Mouse (Mus musculus) cerebellum, adult 8-10 months (tissue): ENCODE data around the gene Nol4l.
A peak's percentile ranks its signal among the peaks of the same experiment; 100 is the strongest.
"Not testable (repeated sequence)": the region's sequence is repeated elsewhere in the genome, so short reads cannot be mapped to it uniquely, and the experiment has no call there.

ENCODE experiments used
- DNase-seq: peaks from one replicate; pipeline ENCODE4 v3.0.0; 2022

The Nol4l gene

DNA sequence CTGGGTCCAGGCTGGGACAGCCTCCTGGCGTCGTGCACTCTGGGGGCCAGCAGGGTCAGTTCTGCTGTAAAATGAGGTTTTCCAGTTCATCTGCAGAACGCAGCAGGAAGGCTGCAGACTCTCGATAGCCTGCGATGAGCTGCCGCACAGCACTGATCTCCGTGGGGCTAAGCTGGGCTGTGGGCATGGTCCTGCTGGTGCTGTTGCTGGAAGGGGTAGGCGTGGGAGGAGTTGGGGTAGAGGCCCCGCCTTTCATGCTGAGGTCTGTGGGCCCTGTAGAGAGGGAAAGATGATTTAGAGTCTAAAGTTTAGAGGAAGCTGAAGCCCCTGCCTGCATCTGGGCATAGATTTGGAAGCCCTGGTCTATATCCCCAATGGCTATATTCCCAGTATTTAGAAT is 118.2 kb downstream of the Nol4l start:
- no peak for DNase-seq

DNA sequence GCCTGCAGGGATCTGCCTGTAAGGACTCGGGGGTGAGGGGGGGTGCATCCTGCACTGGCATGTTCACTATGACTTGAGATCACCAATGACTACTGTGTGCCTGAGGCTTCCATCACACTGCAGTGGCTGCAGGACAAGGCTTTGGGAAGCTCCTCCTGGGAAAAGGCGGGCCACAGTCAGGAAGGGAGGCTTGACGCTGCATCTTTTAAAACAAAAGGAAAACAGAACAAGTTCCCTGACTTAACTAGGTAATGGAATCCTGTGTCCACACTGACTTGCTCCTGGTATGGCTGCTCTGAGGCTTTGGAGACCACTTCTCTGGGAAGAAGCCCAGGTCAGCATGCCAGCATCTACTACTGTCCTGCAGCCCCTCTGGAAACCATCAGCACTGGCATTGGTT is 120.8 kb downstream of the Nol4l start:
- no peak for DNase-seq

DNA sequence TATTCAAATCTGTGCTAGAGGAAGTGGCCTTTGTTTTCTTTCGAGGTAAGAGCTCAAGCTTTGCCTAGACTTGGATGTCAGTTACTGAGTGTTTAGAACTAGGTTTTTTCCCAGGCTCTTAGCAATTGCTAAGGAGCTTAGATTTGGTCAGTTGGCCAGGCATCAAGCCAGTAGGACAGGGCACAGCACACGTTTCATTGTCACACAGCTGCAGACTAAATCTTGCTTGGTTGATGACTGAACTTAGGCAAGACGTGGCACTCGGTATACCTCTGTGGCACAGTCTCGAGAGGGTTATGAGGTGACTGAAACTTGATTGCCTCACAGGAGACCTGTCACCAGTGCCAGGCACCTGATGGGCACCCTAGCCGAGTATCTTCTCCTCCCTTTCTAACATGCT is 122.9 kb downstream of the Nol4l start:
- no peak for DNase-seq

DNA sequence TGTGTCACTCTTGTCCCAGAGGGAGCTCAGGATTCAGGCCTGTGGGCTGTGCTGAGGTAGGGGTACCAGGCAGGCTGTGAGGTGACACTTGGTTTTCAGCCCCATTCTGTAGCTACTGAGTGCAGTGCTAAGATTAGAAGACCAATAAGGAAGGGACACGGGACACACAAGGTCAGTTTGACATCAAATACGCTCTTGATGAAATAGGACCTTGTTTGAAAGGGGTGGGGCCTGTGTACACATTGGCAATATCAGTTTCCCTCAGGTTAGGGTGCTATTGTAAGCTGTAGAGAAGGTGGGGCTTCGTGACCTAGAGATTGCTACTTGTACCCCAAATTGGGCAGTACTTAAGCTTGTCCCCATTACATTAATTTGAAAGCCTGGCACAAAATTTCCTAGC is 124.9 kb downstream of the Nol4l start:
- no peak for DNase-seq

DNA sequence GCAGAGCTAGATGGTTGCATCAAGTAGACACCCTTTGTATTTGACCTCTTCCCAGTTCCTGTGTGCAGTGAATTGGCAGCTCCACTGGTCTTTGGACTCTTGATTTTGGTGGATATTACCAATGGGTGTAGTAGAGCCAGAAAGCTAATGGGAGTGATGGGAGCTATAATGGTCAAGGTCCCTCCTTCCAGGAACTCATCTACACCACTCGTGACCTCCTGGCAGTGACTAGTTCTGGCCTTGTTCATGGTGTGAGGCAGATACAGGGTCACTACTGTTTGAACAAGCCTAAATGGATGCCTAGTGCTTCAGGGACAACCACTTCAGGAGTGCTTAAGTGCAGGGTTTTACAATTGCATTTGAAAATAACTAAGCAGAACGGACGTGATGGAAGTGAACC is 125.7 kb downstream of the Nol4l start:
- no peak for DNase-seq

DNA sequence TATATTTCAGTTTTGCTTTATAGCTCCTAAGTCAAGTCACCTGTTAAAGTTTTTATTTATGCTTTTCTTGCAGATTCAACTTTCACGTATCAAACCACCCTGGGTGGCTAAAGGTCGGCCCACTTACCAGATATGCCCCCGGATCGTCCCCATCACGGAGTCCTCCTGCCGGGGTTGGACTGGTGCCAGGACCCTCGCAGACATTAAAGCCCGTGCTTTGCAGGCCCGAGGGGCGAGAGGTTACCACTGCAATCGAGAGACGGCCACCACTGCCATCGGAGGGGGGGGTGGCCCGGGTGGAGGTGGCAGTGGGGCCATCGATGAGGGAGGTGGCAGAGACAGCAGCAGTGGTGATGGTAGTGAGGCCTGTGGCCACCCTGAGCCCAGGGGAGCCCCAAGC is 130.6 kb downstream of the Nol4l start:
- DNase-seq: no peak

DNA sequence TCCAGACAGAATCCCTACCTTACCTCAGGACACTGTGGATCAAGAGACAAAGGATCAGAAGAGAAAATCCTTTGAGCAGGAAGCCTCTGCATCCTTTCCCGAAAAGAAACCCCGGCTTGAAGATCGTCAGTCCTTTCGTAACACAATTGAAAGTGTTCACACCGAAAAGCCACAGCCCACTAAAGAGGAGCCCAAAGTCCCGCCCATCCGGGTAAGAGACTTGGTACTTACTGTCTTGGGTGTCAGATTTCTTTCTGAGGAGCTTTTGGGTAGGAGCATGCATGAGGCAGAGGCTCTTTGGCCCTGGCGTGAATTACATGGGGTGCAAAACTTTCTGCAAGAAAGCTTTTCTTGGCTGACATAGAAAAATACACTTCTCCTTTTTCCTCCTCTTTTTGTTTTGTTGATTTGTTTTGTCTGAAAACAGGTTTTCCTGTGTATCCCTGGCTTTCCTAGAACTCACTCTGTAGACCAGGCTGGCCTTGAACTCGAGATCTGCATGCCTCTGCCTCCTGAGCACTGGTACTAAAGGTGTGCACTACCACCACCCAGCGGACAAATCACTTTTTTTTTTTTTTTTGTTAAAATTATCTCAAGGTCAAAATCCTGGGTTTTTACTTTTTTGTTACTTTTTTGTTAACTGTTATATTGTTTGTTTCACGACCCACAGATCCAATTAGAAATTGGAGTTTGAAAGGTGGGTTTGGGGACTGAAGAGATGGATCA is 131.8 kb downstream of the Nol4l start:
- no peak for DNase-seq

DNA sequence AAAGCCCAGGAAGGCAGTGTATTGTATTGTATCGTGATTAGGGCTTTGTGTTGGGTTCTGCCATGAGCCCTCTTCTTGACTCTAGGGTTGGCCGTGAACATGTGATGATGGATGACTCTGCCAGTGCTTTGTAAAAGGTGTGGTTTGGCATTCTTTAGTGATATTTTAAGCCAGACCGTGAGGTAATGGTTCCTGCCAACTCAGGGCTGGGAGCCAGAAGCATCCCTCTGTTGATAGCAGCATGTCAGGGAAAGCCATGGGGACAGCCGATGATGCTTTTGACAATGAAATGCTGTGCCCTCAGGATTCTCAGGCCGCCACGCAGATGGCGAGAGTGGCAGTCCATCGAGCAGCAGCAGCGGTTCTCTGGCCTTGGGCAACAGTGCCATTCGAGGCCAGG is 136.7 kb downstream of the Nol4l start:
- DNase-seq: peak; percentile 53

DNA sequence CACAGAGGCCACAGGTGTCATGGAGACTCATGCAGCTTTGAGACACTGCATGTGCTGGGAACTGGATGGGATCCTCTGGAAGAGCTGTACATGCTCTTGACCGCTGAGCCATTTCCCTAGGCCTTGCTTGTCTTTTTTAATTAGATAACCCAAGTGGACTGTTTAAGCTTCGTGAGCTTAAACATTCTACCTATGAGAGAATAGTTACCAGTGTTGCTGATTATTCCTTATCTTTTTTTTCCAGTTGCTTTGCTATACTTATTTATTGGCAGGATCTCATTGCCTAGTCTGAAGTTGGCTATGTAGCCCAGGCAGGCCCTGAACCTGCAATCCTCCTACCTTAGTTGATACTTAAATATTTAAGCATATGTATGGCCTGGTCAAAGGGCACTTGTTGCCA is 139.9 kb downstream of the Nol4l start:
- no peak for DNase-seq

DNA sequence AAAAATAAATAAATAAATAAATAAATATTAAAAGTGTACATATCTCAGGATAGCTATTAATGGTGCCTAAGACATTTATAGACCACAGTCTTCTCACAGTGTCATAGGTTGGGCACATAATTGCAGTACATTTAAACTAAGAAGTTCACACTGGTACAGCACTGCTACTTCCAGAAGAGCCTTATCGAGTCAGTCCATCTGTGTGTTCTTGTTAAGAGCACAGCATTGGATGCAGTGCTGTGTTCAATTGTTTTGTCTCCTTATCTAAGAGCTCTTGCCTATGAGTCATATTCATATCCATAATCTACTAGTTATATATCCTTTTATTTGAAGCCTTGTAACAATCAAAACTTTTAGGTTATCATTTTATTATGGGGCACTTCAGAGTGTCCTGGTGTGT is 149.3 kb downstream of the Nol4l start:
- no peak for DNase-seq

DNA sequence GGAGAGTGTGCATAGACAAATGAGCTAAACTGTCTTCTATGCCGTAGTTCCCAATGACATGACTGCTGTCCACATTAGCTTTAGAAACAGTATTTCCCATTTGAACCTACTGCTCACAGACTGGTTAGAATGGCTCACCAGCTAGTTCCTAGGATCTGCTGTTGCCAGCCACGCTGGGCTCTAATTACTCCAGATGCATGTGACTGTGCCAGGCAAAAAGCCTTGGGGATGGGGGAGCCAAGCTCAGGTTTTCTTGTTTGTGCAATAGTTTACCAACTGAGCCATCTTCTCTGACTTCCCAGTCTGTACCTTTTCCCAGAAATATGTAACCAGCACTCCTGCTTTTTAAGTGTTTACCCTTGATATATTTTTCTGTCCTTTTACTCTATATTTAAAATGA is 154.4 kb downstream of the Nol4l start:
- no peak for DNase-seq

DNA sequence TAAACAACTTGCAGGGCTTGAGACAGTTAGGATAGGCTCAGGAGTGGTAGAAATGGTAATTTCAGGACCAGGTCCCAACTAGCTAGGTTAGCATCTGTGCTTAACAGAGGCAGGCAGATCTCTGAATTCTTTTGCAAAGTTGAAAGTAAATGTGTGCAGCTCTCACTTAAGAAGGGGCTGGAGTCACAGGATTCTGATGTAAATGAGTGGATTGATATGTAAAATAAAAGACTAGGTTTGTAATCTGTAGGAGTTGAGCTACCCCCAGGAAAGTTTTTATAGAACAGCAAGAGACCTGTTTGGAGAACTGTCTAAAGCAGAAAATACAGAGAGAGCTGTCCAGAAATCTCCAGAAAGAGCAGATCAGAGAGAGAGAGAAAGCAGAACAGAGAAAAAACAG is 158.9 kb downstream of the Nol4l start:
- no peak for DNase-seq

DNA sequence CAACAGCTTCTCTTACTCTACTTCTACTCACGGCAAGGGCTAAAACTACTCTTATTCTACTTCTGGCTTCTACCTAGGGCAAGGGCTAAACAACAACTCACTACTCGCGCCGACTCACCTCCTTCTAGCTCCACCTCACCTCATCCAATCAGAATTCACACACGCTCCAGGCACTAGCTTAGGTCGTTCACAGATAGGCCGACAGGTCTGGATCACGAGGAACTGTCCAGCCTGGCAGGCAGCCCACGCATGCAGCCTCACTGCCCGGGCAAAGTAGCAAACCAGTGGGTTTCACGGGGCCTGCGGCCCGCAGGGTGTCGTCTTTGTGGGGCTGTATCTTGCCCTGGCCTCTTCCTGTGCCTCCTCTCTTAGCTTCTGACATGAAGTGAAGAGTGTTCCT is 165.2 kb downstream of the Nol4l start:
- DNase-seq: not testable (repeated sequence)

DNA sequence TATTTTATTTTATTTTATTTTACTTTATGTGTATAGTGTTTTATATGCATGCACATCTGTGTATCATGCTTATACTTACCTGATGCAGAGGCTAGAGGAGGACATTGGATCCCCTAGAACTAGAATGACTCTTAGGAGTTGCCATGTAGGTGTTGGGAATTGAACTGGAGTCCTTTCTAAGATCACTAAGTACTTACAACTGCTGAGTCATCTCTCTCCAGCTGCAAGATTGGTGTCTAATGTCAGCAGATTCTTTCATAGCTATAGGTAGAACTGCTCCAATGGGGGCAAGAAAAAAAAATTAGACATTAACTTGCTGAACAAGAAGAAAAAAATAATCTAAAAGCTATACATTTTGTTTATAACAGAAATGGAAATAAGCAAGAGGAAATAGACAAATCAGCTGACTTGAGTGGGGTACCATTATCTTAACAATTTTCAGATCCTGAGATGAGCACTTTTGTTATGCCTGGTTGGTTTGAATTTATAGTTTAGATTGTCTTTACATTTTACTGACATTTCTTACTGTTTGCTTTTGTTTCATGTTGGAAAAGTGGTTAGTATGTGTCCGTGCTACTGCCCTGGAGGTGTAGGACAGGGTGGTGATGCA is 168.6 kb downstream of the Nol4l start:
- no peak for DNase-seq
